Comparison of ENCODE assay signal across 27 mouse cellular contexts in genomic region chr19:10461584-10461983, GRCm38 (mm10). TPM values are rescaled to one million over a fixed set of nuclear protein-coding genes. Genes with fewer than 3 reads are reported as not detected.
"Had no signal": no experiment of that assay in that cellular context is flagged by ENCODE, and none has a peak within 500 bp of the region (broad histone marks: within the 10 kb centered on the region; RNA-seq: fewer than 3 reads in every experiment).

No protein-coding gene starts in this region.

- H3K36me3 ChIP-seq: heart, embryonic 13.5 days; heart, embryonic 15.5 days; hindbrain, embryonic 13.5 days; hindbrain, embryonic 15.5 days; kidney, embryonic 15.5 days; limb, embryonic 13.5 days; limb, embryonic 15.5 days had no signal

- H3K27ac ChIP-seq: heart, adult 2 months; heart, embryonic 13.5 days; heart, embryonic 15.5 days; hindbrain, embryonic 13.5 days; hindbrain, embryonic 15.5 days; hindbrain, postnatal 0 days; kidney, embryonic 15.5 days; kidney, postnatal 0 days; limb, embryonic 13.5 days; limb, embryonic 15.5 days had no signal

- H3K4me2 ChIP-seq: heart, embryonic 11.5 days; heart, embryonic 13.5 days; heart, embryonic 15.5 days; hindbrain, embryonic 13.5 days; hindbrain, embryonic 15.5 days; limb, embryonic 13.5 days; limb, embryonic 15.5 days had no signal

- H3K4me3 ChIP-seq: heart, adult 2 months; heart, embryonic 13.5 days; heart, embryonic 15.5 days; hindbrain, embryonic 13.5 days; hindbrain, embryonic 15.5 days; kidney, embryonic 15.5 days; limb, embryonic 13.5 days; limb, embryonic 15.5 days had no signal

- H3K9ac ChIP-seq: heart, embryonic 13.5 days; heart, embryonic 15.5 days; hindbrain, embryonic 13.5 days; hindbrain, embryonic 15.5 days; kidney, embryonic 15.5 days; limb, embryonic 13.5 days; limb, embryonic 15.5 days had no signal

- DNase-seq: gastrocnemius, postnatal 14 days; gastrocnemius, postnatal 36 days; heart, adult 11 months; heart, adult 2 months; heart, postnatal 14 days; heart, postnatal 36 days; kidney, adult 11 months; kidney, adult 2 months; kidney, adult 9 months; kidney, postnatal 14 days; kidney, postnatal 36 days; layer of hippocampus, adult 9-11 months; layer of hippocampus, postnatal 36 days; left cerebral cortex, postnatal 4 days had no signal

- ATAC-seq: hindbrain, postnatal 0 days; intestine, embryonic 16.5 days had no signal

- H3K9me3 ChIP-seq: heart, embryonic 13.5 days; heart, embryonic 15.5 days; hindbrain, embryonic 13.5 days; hindbrain, embryonic 15.5 days; kidney, embryonic 15.5 days; limb, embryonic 13.5 days; limb, embryonic 15.5 days had no signal

RNA-seq across cellular contexts. Expression of gene Lrrc10b, which starts 4.3 kb away (rescaled TPM):
- polyA plus RNA-seq: limb, embryonic 11.5 days; liver, adult 2 months had no signal

RNA-seq across cellular contexts. Expression of gene Ppp1r32, which starts 21.1 kb away (rescaled TPM):
- polyA plus RNA-seq: heart, embryonic 11.5 days; heart, embryonic 15.5 days; kidney, embryonic 15.5 days; kidney, postnatal 0 days; limb, embryonic 11.5 days; limb, embryonic 13.5 days had no signal
